35 mouse cellular contexts compared by ENCODE assay signal in the genomic region with DNA sequence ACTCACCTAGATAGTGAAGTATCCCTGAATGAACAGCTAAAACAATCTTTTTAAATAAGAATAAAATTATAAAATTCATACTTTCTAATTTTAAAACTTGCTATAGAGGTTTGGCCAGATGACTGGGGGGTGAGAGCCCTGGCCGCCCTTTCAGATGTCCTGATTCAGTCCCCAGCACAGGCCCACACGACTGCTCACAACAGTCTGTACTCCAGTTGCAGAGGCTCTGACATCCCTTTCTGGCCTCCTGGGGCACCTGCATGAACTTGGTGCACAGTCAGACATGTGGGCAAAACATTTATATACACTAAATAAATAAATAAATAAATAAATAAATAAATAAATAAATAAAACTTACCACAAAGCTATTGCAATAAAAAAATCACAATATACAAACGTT.
"Had no signal": no experiment of that assay in that cellular context is flagged by ENCODE, and none has a peak within 500 bp of the region (broad histone marks: within the 10 kb centered on the region; RNA-seq: fewer than 3 reads in every experiment).

No protein-coding gene starts in this region.

- H3K36me3 ChIP-seq: heart, embryonic 10.5 days; heart, embryonic 12.5 days; heart, embryonic 13.5 days; heart, embryonic 15.5 days; hindbrain, embryonic 10.5 days; hindbrain, embryonic 12.5 days; hindbrain, embryonic 13.5 days; hindbrain, embryonic 15.5 days; intestine, embryonic 15.5 days; kidney, embryonic 15.5 days had no signal

- H3K9ac ChIP-seq: heart, embryonic 12.5 days; heart, embryonic 13.5 days; heart, embryonic 15.5 days; hindbrain, embryonic 12.5 days; hindbrain, embryonic 13.5 days; hindbrain, embryonic 14.5 days; hindbrain, embryonic 15.5 days; intestine, embryonic 15.5 days; kidney, embryonic 15.5 days had no signal

- ATAC-seq: hindbrain, embryonic 16.5 days; hindbrain, postnatal 0 days; inflammation-experienced regulatory T-cells, adult 6 months; intestine, embryonic 15.5 days; intestine, embryonic 16.5 days; intestine, postnatal 0 days had no signal

- DNase-seq: heart, postnatal 10 days; heart, postnatal 14 days; heart, postnatal 36 days; heart, postnatal 4 days; kidney, adult 11 months; kidney, adult 18-20 months; kidney, adult 2 months; kidney, adult 8-10 months; kidney, adult 9 months; kidney, postnatal 10 days; kidney, postnatal 14 days; kidney, postnatal 25 days; kidney, postnatal 36 days; kidney, postnatal 4 days; layer of hippocampus, adult 9-11 months; layer of hippocampus, postnatal 36 days had no signal

- H3K4me1 ChIP-seq: heart, embryonic 10.5 days; heart, embryonic 12.5 days; heart, embryonic 13.5 days; heart, embryonic 15.5 days; hindbrain, embryonic 10.5 days; hindbrain, embryonic 12.5 days; hindbrain, embryonic 13.5 days; hindbrain, embryonic 15.5 days; intestine, embryonic 15.5 days; kidney, embryonic 15.5 days had no signal

- H3K4me3 ChIP-seq: heart, embryonic 10.5 days; heart, embryonic 12.5 days; heart, embryonic 13.5 days; heart, embryonic 15.5 days; hindbrain, embryonic 10.5 days; hindbrain, embryonic 12.5 days; hindbrain, embryonic 13.5 days; hindbrain, embryonic 15.5 days; intestine, embryonic 15.5 days; kidney, embryonic 15.5 days; layer of hippocampus, adult 2 months had no signal

- H3K27me3 ChIP-seq: intestine, embryonic 15.5 days had no signal

- H3K4me2 ChIP-seq: heart, embryonic 11.5 days; heart, embryonic 12.5 days; heart, embryonic 13.5 days; heart, embryonic 15.5 days; hindbrain, embryonic 12.5 days; hindbrain, embryonic 13.5 days; hindbrain, embryonic 14.5 days; hindbrain, embryonic 15.5 days; intestine, embryonic 15.5 days; kidney, embryonic 15.5 days had no signal

- H3K9me3 ChIP-seq: heart, embryonic 10.5 days; heart, embryonic 12.5 days; heart, embryonic 13.5 days; heart, embryonic 15.5 days; hindbrain, embryonic 10.5 days; hindbrain, embryonic 12.5 days; hindbrain, embryonic 13.5 days; hindbrain, embryonic 15.5 days; intestine, embryonic 15.5 days; kidney, embryonic 15.5 days had no signal

- H3K27ac ChIP-seq: heart, embryonic 10.5 days; heart, embryonic 13.5 days; heart, embryonic 15.5 days; hindbrain, embryonic 10.5 days; hindbrain, embryonic 12.5 days; hindbrain, embryonic 13.5 days; hindbrain, embryonic 14.5 days; hindbrain, embryonic 15.5 days; hindbrain, postnatal 0 days; intestine, embryonic 15.5 days; kidney, embryonic 15.5 days; kidney, postnatal 0 days; layer of hippocampus, adult 2 months had no signal
